Mouse (Mus musculus) heart, adult 11 months (tissue): ENCODE data around the gene Adh6a.
A peak's percentile ranks its signal among the peaks of the same experiment; 100 is the strongest.

Source experiments
- DNase-seq: peaks from one replicate; pipeline ENCODE4 v3.0.0; 2022

Adh6a gene

GRCm38 (mm10) chr3:138312965-138313364 lies at the start of gene Adh6a:
Adh6a (plus strand) TSS chr3:138313286.
- no peak for DNase-seq

- no peak for DNase-seq
These were observed 48.4 kb upstream of the Adh6a start for GRCm38 (mm10) chr3:138264648-138265047.

GRCm38 (mm10) chr3:138270507-138270906 lies 42.6 kb upstream of the Adh6a start:
- DNase-seq, result peak; percentile 92

GRCm38 (mm10) chr3:138271297-138271696 lies 41.8 kb upstream of the Adh6a start:
- no peak for DNase-seq

GRCm38 (mm10) chr3:138273080-138273479 lies 40.0 kb upstream of the Adh6a start:
- no peak for DNase-seq

GRCm38 (mm10) chr3:138275100-138275499 lies 38.0 kb upstream of the Adh6a start:
- no peak for DNase-seq

GRCm38 (mm10) chr3:138282556-138282955 lies 30.5 kb upstream of the Adh6a start:
- DNase-seq, result no peak

GRCm38 (mm10) chr3:138283831-138284230 lies 29.3 kb upstream of the Adh6a start:
- DNase-seq, result peak; percentile 95

- no peak for DNase-seq
These were observed 27.1 kb upstream of the Adh6a start for GRCm38 (mm10) chr3:138285986-138286385.

- peak; percentile 75 for DNase-seq
These were observed 25.4 kb upstream of the Adh6a start for GRCm38 (mm10) chr3:138287686-138288085.

- peak; percentile 40 for DNase-seq
These were observed 22.4 kb upstream of the Adh6a start for GRCm38 (mm10) chr3:138290672-138291071.

GRCm38 (mm10) chr3:138291529-138292117 lies 21.5 kb upstream of the Adh6a start:
- DNase-seq, result no peak

- DNase-seq, result peak; percentile 86
These were observed 19.7 kb upstream of the Adh6a start for GRCm38 (mm10) chr3:138293298-138293895.

GRCm38 (mm10) chr3:138300130-138300529 lies 13.0 kb upstream of the Adh6a start:
- peak; percentile 69 for DNase-seq

GRCm38 (mm10) chr3:138302676-138303075 lies 10.4 kb upstream of the Adh6a start:
- peak; percentile 73 for DNase-seq

GRCm38 (mm10) chr3:138303771-138304488 lies 9.2 kb upstream of the Adh6a start:
- DNase-seq, result peak; percentile 95

- peak; percentile 92 for DNase-seq
These were observed 8.6 kb upstream of the Adh6a start for GRCm38 (mm10) chr3:138304489-138304871.

- no peak for DNase-seq
These were observed 7.4 kb upstream of the Adh6a start for GRCm38 (mm10) chr3:138305486-138306289.

GRCm38 (mm10) chr3:138306290-138306683 lies 6.8 kb upstream of the Adh6a start:
- no peak for DNase-seq

GRCm38 (mm10) chr3:138309910-138310309 lies 3.2 kb upstream of the Adh6a start:
- DNase-seq, result no peak

- DNase-seq, result no peak
These were observed 2.1 kb upstream of the Adh6a start for GRCm38 (mm10) chr3:138311015-138311414.

GRCm38 (mm10) chr3:138316908-138317472 lies 3.9 kb downstream of the Adh6a start:
- DNase-seq, result no peak

- peak; percentile 83 for DNase-seq
These were observed 11.9 kb downstream of the Adh6a start for GRCm38 (mm10) chr3:138325001-138325400.
